Mouse (Mus musculus) intestine, postnatal 0 days (tissue): ENCODE measurements around the gene Pde4d. TPM values are rescaled to one million over a fixed set of nuclear protein-coding genes. Genes with fewer than 3 reads are reported as not detected.

Experiments used
- ATAC-seq: fragments of 200-750 bp; cut with Nextera tagmentation; 2 replicates; pipeline ENCODE4 v1.8.0; 2017; ENCODE audit warnings: mild to moderate bottlenecking, moderate TSS enrichment, moderate library complexity
- H3K27ac ChIP-seq: fragments of 300-500 bp; sonication (generic); 2 replicates; pipeline ENCODE4 v1.5.1; 2014; ENCODE audit warnings: mild to moderate bottlenecking, low read depth, low read length, moderate library complexity
- H3K27me3 ChIP-seq: fragments of 300-500 bp; sonication (generic); replicated peaks from 2 replicates; pipeline ENCODE4 v1.6.1; 2014; ENCODE audit warnings: low read length, mixed read lengths; ENCODE audit not compliant: control insufficient read depth, insufficient read depth
- H3K36me3 ChIP-seq: fragments of 300-500 bp; sonication (generic); 2 replicates; pipeline ENCODE4 v1.6.1; 2014; ENCODE audit warnings: mild to moderate bottlenecking, moderate library complexity; ENCODE audit not compliant: control insufficient read depth, insufficient read depth
- H3K4me1 ChIP-seq: fragments of 300-500 bp; sonication (generic); replicated peaks from 2 replicates; pipeline ENCODE4 v1.6.1; 2014; ENCODE audit warnings: antibody characterized with exemption, low read length, mixed read lengths; ENCODE audit not compliant: control insufficient read depth, insufficient read depth
- H3K4me2 ChIP-seq: fragments of 300-500 bp; sonication (generic); replicated peaks from 2 replicates; pipeline ENCODE4 v1.6.1; 2014; ENCODE audit warnings: low read depth, mild to moderate bottlenecking, moderate library complexity
- H3K4me3 ChIP-seq: fragments of 300-500 bp; sonication (generic); 2 replicates; pipeline ENCODE4 v1.5.1; 2014; ENCODE audit warnings: low read depth, low read length
- H3K9ac ChIP-seq: fragments of 300-500 bp; sonication (generic); 2 replicates; pipeline ENCODE4 v1.6.1; 2014; ENCODE audit warnings: mild to moderate bottlenecking, low read depth, low read length
- H3K9me3 ChIP-seq: fragments of 300-500 bp; sonication (generic); 2 replicates; pipeline ENCODE4 v1.6.1; 2016; ENCODE audit warnings: mixed run types; ENCODE audit not compliant: control insufficient read depth
- CTCF ChIP-seq: sonication (generic); IDR thresholded peaks from 2 replicates; pipeline ENCODE4 v1.5.1; 2016; ENCODE audit warnings: low read depth, mild to moderate bottlenecking, control low read depth, antibody characterized with exemption, moderate library complexity
- WGBS: fragments of 180-500 bp; shearing (Covaris S2); extraction: QIAGEN DNeasy Blood & Tissue Kit; methylation state at CpG from one replicate; pipeline ENCODE4 v1.1.7; 2014; 5-methylcytosine and 5-hydroxymethylcytosine counted together
- polyA plus RNA-seq: library from polyadenylated mRNA; unstranded; fragments of >200 nt; fragmentation: Nextera tagmentation; extraction: Ambion mirVana; gene quantifications from 2 replicates; pipeline ENCODE4 v1.2.1, GENCODE M21; 2015

Pde4d gene
- polyA plus RNA-seq, 1 experiment from 2014 or later = 17.8 TPM

DNA sequence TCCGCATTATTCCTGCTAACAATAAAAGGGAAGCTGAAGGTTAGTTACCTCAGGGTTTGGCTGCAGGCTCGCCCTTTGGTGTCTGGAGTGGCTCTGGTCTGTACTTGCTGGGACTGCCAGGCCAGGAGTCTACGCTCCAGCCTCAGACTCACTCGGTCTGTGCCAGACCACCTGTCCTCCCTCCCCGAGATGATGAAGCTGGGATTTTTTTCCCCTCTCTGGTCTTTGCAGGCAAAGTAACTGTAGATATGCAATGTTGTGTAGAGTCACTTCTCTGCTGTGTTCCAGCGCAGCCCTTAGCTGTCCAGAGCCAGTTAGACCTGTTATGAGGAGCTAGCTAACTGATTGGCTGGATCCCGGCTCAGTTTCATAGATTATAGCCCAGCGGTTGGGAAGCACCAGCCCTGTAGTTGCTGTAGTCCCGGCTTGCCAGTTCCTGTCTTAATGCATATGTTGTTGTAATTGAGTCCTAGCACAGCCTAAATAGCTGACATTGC, 48.5 kb downstream of the Pde4d start:
- peak overlapping the region; percentile 73 for H3K4me2 ChIP-seq
- no peaks in the 10 kb centered on the region for H3K36me3 ChIP-seq
- H3K27me3 ChIP-seq = no peaks in the 10 kb centered on the region
- WGBS = 18% methylated on average over 9 of the region's 9 CpGs
- peak overlapping the region; percentile 36 for H3K4me3 ChIP-seq
- peak overlapping the region; percentile 63 for H3K9ac ChIP-seq
- H3K27ac ChIP-seq = peak overlapping the region; percentile 96
- no peaks in the 10 kb centered on the region for H3K4me1 ChIP-seq
- ATAC-seq = peak; percentile 89
- H3K9me3 ChIP-seq = no peaks in the 10 kb centered on the region
- no peak for TF ChIP-seq CTCF

- Histone ChIP-seq H3K9ac (peak overlapping the region; percentile 63; the same call in 1 of the 2 replicates), H3K4me1 (no peaks in the 10 kb centered on the region), H3K36me3 (no peaks in the 10 kb centered on the region), H3K4me2 (peak overlapping the region; percentile 73), H3K4me3 (peak overlapping the region; percentile 36), H3K27ac (peak overlapping the region; percentile 96), H3K27me3 (no peaks in the 10 kb centered on the region), H3K9me3 (no peaks in the 10 kb centered on the region)
- TF ChIP-seq CTCF = no peak
- WGBS = 19% methylated on average over 9 of the region's 9 CpGs
- ATAC-seq = peak; percentile 77
These were observed 49.1 kb downstream of the Pde4d start for GRCm38 (mm10) chr13:108498773-108499313.

DNA sequence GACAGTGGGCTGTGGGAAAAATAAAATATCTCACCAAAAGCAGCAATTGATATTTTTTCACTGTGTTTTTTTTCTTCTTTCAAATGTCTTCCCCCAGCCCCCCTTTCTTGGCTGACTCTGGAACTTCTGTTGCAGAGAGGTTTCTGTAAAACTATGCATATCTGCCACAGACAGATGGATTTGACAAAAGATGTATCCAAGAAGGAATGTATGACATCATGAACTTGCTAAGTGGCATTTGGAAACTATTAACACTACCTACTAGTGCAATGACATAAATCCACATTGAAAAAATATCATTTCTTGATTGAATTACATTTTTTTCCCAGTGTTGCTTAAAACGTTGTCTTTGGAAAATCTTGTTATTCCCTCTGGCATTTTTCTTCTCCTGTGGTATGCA, 51.6 kb downstream of the Pde4d start:
- no peak for ATAC-seq
- no peak overlapping the region for H3K4me3 ChIP-seq
- no peak for TF ChIP-seq CTCF
- H3K27ac ChIP-seq = no peak overlapping the region
- no peaks in the 10 kb centered on the region for H3K36me3 ChIP-seq
- H3K9ac ChIP-seq = no peak overlapping the region
- WGBS = 25% methylated on average over 1 of the region's 1 CpGs
- no peaks in the 10 kb centered on the region for H3K9me3 ChIP-seq
- H3K4me1 ChIP-seq = no peaks in the 10 kb centered on the region
- H3K27me3 ChIP-seq = no peaks in the 10 kb centered on the region
- no peak overlapping the region for H3K4me2 ChIP-seq

DNA sequence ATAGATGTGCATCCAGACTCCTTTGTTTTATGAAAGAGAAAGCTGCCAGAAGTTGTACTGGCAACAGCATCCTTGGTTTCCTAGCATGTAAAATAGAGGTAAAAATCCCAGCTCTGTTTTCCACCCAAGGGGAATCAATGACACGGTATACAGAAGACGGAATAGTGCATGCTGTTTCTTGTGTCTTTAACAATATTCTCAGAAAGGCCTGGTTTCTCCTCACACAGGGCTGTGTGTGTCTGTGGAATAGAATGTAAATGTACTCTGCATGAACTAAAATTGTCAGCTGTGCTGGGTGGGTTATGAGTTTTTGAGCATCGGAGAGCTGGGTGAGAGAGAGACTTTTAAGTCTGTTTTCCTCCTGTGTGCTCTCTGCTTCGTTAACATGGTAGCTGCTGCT, 74.8 kb downstream of the Pde4d start:
- 87% methylated on average over 4 of the region's 4 CpGs for WGBS
- Histone ChIP-seq H3K27me3 (no peaks in the 10 kb centered on the region), H3K36me3 (no peaks in the 10 kb centered on the region), H3K4me3 (no peak overlapping the region), H3K9ac (no peak overlapping the region), H3K4me2 (no peak overlapping the region), H3K27ac (no peak overlapping the region), H3K9me3 (no peaks in the 10 kb centered on the region), H3K4me1 (peaks cover 3% of the 10 kb centered on the region; the same call in 1 of the 2 replicates)
- no peak for ATAC-seq
- no peak for TF ChIP-seq CTCF

- no peaks in the 10 kb centered on the region for H3K36me3 ChIP-seq
- H3K4me3 ChIP-seq = no peak overlapping the region
- no peak overlapping the region for H3K27ac ChIP-seq
- H3K9me3 ChIP-seq = no peaks in the 10 kb centered on the region
- H3K27me3 ChIP-seq = no peaks in the 10 kb centered on the region
- H3K4me2 ChIP-seq = no peak overlapping the region
- ATAC-seq = no peak
- peaks cover 3% of the 10 kb centered on the region; the same call in 1 of the 2 replicates for H3K4me1 ChIP-seq
- 84% methylated on average over 6 of the region's 6 CpGs for WGBS
- no peak for TF ChIP-seq CTCF
- no peak overlapping the region for H3K9ac ChIP-seq
These were observed 75.2 kb downstream of the Pde4d start for GRCm38 (mm10) chr13:108524969-108525368.

GRCm38 (mm10) chr13:108526258-108527007, 76.7 kb downstream of the Pde4d start:
- 88% methylated on average over 13 of the region's 13 CpGs for WGBS
- ATAC-seq = no peak
- H3K9ac ChIP-seq = no peak overlapping the region

More at GRCm38 (mm10) chr13:108526258-108527007, 76.7 kb downstream of the Pde4d start:
- no peak for TF ChIP-seq CTCF
- Histone ChIP-seq H3K9me3 (no peaks in the 10 kb centered on the region), H3K36me3 (no peaks in the 10 kb centered on the region), H3K27me3 (no peaks in the 10 kb centered on the region), H3K4me2 (no peak overlapping the region), H3K4me3 (no peak overlapping the region), H3K4me1 (no peaks in the 10 kb centered on the region), H3K27ac (no peak overlapping the region)
